Mouse (Mus musculus) MEL-GATA-1-ER (cell line): ENCODE data around the gene Il1r2.

Source experiments
- DNase-seq: peaks from one replicate; pipeline ENCODE4 v3.0.0-alpha.2; 2012; ENCODE audit warnings: low read depth; ENCODE audit errors: extremely low read depth

Gene Il1r2

DNA sequence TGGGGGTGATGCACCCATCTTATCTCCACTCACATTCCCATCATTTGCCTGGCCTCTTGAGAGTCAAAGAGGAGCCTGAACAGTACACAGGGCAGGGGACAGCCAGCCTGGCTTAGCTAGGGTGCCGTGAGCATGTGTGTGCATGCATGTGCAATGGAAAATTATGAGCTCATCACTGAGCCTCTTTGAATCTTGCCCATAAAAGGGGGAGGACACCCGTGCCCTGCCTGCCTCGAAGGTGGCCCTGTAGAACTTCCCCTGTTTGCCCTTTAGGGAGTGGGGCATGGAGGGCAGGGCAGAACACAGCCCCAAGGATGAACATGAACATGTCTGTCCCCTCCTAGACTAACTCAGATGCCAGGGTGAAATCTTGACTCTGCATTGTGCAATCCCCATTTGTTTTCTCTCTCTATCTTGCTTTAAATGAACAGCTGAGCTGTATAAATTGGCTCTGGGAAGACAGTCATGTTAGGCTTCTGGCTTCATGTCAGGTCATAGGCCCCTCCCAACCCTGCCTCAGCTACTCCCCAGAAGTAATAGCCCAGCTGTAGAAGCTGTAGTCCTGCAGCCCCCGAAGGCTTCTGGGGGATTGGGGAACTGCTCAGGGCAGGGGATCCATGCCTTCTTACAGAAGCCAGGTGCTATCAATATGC lies 14.6 kb upstream of the Il1r2 start:
- no peak for DNase-seq

DNA sequence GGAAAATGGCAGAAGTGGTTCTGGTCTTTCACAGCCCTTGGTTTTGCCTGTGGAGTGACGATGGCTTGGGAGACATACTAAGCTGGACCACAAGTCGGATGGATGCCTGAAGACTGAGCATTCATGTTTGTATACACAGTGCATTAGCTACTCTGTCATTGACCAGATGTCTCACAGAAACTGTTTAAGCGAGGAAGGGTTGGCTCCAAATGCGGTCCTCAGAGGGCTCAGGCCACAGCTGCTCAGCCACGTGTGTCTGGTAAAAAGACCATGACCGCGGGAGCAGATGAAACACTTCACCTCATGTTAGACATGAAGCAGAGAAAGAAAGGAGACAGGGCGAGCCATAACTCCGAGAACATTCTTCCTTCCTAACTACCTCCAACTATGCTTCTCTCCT lies 12.5 kb upstream of the Il1r2 start:
- no peak for DNase-seq

DNA sequence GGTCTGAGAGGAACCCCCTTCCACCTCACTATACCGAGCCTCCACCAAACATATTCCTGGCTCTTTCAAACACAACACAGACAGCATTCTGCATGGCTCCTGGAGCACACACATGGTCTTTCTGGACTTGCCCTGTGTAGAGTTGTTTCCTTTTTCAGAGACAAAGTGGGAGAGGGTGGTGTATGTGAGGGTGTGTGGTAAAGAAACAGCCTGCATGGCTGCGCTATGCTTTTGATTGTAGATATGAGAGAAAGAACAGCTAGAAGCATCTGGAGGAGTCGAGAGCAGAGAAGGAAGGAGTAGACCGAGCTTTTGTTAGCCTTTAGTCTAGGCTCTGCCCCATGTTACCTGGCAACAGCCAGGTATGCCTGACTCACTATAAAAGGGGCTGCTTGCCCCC lies 10.5 kb upstream of the Il1r2 start:
- no peak for DNase-seq

DNA sequence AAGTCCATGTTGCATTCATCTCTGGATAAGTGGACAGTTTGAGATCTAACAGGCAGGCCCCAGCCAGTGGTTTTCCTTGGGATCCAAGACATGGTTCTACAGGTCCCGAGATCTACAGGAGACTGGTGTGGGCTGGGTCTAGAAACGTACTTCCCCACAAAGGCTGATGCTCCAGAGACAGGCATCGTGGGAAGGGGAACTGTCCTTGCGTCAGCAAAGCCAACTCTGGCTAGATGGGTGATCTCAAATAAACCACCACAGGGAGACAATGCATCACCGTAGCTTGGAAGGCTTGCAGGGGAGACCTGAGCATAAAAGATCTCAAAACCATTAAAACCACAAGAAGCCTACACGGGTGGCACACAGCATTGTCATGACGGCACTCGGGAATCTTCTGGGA lies 9.4 kb upstream of the Il1r2 start:
- DNase-seq = no peak

DNA sequence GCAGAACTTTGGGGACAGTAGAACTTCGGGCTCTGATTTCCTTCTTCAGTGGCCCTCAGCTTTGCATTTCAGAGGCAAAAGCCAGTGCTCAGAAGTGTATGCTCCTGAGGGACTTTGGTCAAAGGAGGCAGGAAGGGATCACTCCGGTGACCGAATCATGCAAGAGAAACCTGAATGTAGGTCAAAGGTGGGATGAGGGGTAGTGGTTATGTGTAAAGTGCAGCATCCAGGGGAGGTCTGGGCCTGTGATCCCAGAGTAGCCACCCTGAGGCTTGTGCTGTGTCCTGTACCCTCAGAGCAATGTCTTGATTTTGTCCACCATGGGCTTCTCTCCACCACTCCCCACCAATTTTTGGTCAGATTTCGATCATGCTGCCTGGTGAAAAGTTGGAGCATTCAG lies 1.3 kb upstream of the Il1r2 start:
- no peak for DNase-seq

DNA sequence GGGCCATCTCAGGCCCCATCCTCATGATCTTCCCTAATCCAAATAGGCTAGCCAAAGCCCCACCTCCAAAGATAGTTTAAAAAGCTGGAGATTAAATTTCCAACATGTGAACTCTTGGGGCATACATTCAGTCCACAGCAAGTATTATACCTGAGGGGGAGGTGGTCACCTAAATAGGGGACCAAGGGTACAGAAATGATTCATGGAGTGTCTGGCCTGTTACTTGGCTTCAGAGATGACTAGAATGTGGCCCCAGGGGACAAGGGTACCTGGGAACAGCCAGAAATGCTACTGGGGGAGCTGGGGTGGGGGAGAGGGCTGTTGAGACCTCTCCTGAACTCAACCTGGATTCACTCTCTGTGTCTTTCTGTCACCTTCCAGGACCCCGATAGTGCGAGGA lies 3.4 kb downstream of the Il1r2 start:
- no peak for DNase-seq

DNA sequence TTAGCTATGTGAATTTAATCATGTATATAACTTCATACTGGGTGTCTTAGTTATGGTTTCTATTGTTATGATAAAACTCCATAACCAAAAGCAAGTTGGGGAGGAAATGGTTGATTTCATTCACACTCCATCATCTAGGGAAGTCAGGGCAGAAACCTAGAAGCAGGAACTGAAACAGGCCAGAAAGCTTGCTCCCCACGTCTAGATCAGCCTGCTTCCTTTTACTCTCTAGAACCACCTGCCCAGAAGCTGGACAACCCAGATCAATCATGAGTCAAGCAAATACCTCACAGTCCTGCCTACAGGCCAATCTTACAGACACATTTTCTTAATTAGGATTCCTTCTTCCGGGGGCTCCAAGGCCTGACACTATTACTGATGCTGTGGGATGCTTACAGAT lies 7.2 kb downstream of the Il1r2 start:
- DNase-seq = no peak

DNA sequence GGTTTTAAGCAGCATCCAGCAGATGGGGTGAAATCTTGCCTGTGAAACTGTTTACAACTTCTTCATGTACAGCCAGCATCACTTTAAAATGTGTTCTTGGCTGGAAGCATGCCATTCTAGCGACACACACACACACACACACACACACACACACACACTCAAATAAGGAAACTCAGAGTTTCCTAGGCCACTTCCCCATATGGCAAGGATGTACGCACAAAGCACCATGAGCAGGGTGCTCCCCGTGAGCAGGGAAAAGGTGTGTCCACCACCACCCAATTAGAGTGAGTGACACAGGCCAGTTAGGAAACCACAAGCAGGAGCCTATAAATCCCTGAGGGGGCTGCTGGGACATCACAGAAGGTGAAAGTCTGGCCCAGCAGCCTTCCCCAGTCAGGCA lies 10.5 kb downstream of the Il1r2 start:
- DNase-seq = no peak

DNA sequence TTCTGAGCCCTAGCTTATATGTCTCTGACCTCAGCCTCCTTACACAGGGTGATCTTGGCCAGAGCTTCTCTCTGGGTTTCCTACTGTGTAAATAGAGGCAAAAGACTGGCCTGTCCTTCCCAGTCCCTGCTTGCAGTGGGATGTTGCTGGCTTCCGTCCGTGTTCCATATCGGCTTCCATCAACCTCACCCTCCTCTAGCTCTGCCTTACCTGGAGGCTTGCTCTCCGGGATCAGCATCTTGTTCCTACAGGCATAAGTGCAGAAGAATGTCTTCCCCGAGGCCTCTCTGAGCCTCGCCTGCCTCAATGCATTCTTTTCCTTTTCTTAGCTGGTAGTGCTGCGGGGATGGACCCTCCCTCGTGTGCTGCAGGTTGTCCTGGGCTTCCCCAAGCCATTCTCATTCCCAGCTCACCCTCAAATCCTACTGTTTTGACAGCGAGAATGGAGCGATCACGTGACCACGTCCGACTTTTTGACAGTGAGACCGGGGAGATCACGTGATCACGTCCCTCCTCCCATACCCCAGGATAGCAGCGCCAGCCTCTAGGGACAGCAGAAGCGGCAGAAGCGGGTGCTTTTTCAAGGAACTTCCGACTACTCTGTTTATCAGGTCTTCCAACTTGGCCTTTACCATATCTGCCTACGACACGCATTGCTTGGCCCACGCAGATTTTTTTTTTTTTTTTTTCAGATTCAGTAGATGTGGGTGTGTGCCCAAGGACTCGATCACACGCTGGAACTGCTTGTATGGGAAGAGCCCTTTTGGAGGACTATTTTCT lies 11.7 kb downstream of the Il1r2 start:
- DNase-seq = peak; percentile 78

DNA sequence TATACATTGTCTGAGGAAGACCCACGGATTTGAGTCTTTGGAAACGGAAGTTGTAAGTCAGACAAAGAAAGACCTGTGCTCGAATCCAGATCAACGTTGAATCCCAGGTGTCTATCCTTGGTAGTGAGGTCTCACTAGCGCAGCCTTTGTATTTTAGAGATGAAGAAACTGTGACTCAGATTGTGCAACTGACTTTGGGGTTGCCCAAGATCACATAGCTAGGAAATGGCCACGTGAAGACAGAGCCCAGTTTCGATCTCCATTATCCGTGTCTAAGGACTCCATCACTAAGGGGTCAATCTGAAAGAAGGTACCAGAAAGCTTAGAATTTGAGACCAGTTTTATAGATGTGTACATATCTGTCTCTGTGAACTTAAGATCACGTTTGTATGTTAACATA lies 17.3 kb downstream of the Il1r2 start:
- no peak for DNase-seq

DNA sequence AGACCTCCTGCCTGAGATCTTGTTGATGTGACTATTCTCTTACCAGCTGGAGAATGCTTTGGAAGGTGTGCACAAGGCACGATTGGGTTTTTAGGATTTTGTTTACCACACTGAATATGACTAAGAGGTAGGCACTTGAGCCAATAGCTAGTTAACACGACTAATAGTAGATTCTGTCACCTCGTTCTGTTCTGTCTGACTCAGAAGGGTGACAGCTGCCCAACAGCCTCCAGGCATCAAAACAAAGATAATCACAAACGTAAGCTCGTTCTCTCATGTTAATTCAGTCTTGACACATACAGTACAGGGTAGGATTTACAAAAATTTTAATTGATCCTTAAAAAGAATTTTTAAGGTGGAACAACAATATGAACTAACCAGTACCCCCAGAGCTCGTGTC lies 18.7 kb downstream of the Il1r2 start:
- DNase-seq = no peak

DNA sequence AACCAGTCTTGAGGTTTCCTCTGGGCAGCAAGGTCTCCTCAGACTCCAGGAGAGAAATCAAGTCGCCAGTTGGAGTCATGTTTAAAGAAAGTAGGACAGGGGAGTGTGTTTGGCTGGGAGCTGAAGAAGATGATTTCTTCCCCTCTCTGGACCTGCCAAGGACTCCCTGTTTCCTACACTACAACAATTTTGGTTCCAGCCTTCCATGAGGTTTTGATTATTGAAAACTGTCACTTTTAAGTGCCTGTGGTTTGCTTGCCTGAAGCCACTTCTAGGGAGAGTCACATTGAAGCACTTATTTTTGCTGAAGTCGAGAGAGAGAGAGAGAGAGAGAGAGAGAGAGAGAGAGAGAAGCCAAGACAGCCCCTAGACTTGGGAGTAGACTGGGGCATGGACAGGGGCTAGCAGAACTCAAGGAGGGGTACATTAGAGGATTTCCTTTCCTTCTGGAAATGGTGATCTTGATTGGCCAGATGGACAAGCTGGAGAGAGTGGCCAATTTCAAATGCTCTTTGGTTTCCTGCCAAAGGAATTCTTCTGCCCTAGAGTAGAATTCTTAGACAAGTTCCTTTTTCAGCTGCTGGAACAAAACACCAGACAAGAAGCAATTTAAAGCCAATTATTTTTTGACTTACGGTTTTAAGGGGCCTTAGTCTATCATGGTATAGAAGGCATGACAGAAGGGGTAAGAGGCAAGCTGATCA lies 20.9 kb downstream of the Il1r2 start:
- no peak for DNase-seq

DNA sequence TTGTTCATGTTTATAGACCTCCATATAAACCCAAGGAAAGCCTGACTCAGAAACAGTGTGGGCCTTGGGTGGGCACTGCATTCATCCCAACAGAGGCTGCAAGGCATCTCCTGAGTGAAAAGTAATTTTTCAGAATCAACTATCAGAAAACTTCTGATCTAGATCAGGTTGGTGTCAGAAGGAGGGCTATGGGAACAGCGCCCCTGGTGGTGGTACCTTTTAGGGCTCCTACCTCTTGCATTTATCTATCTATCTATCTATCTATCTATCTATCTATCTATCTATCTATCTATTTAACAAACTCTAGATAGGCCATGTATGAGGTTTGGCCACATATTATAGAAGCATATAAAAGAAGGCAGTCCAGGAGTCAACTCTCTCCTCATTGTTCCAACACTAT lies 21.7 kb downstream of the Il1r2 start:
- no peak for DNase-seq

DNA sequence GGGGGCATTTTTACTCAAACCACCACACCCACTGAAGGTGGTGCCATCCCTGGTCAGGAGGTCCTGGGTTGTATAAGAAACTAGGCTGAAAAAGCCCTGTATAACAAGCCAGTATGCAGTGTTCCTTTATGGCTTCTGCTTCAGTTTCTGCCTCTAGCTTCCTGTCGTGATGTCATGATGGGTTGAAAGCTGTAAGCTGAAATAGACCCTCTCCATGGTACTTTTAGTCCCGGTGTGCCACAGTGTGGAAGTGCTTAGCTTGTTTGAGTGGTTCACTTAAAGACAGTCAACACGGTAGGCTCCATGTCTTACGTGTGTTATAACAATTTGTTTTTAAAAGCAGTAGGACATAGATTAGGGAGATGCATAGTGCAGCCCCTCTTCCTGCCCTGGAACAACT lies 32.4 kb downstream of the Il1r2 start:
- no peak for DNase-seq

DNA sequence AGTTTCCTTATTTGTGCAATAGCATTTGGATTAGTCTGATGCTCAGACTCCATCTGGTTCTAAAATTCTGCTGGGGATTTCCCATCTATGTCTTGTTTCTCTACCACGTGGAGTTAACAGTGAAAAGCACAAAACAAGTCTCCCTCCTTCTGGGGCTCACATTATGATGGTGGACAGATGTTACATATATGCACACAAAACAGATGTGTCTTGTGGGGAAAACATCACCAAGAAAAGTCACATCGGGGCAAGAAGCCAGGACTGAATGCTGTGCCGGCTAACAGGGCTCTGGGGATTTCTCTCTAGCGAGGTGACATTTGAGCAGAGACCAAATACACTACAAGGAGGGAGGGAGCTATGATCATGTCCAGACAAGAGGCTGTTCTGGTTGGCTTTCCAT lies 32.8 kb downstream of the Il1r2 start:
- DNase-seq = no peak

DNA sequence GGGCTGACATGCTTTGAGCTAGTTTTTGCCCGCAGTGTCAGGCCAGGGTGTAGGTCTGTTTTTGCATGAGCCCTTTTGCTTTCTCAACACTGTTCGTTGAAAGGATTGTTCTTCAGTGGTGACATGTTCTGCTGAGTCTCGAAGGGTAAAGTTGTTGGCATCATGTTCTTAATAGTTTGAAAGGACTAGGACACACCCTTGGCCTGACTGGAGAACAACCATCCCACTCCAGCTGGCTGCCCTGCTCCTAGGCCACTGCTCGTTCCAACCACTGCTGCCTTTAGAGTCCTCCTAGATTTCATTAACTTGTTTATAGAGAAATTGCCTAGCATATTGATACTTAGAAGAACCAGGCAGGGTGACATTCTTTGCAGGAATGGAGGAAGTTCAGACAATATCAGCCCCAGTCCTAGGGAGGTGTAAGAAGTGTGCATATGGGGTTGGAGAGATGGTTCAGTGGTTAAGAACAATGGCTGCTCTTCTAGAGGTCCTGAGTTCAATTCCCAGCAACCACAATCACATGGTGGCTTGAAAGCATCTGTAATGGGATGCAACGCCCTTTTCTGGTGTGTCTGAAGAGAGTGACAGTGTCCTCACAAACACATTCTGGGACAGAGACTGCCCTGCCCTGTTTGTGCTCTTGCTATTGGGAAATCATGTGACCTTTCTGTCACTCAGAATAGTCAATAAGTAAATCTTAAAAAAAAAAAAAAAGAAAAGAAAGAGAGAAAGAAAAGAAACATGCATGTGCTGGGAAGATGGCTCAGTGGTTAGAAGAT lies 34.3 kb downstream of the Il1r2 start:
- DNase-seq = no peak

DNA sequence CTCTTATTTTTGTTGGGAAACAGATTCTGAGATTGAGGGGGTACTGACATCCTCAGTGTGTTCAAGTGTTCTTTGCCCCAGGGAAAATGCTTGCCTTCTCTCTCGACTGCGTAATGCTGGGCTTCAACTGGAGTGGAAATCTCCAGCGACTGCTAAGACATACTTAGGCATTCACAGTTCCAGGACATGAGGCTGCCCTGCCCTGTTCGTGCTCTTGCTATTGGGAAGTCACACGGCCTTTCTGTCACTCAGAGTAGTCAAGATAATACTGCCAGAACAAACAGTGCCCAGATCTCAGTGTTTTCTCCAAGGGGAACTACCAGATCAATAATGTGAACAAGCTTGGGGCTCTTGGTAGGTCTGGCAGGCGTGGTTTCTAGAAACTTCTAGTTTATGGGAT lies 35.9 kb downstream of the Il1r2 start:
- DNase-seq = no peak

DNA sequence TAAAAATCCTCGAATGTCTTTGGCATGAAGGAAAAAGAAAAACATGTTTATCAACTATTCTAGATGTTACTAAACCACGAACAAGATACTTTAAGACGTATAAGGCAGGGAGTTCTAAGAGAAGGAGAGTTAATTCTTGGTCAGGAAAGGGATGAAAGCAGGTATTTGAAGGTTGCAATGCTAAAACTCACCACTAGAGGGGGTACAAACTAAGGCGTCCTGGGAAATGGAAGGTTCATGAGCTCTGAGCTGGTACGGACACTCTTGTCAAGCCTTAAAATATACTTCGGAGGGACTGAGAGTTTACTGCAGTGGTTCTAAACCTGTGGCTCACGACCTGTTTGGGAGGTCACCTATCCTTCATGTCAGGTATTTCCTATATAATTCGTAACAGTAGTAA lies 41.4 kb downstream of the Il1r2 start:
- DNase-seq = peak; percentile 52

DNA sequence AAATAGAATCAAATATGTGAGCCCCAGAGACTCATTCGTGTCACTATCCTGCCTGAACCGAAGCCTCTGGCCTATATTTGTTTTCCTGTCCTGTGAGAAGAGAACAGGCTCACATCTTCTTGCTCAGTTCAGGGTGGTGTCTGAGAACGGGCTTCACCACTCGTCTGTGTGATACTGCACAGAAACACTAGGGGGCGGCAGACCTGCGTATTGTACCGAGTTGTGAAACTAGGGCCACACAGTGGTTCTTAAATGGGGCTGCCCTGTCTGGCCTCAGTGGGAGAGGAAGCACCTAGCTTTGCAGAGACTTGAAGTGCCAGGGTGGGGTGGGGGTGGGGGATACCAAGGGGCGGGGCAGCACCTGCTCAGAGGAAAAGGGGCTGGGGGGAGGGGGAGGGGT lies 42.5 kb downstream of the Il1r2 start:
- peak; percentile 51 for DNase-seq

DNA sequence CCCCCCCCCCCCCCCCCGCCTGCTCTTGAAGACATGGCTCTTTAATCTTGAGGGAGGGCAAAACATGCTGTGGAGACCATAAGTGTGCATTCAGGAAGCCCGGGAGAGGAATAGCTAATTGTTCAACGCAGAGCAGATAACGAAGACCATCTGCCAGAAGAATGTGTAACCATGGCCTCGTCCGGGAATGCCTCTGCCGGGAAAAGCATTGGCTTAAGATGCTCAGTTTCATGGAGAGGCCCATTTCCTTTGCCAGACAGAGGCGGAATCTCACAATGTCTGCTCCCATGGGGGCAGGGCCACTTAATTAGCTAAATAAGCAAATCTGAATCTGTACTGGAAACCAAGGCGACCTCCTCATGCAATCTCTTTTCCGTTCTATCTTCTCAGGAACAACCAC lies 43.7 kb downstream of the Il1r2 start:
- no peak for DNase-seq

DNA sequence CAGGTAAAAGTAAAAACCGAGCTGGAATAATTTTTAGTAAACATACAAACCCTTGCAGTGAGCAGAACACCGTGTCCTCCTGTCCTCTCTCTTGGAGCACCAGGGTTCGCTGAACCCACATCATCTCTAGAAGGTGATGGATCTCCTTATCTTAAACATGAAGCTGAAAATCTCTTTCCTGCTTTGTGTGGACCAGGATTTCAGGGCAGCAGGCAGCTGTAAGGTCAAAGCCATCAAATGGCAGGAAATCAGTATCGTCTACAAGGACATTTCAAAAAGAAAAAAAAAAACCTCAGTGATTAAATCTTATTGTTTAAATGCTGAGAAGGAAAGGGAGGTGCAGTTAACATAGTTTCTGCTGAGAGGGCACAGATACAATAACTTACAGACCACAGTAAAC lies 50.4 kb downstream of the Il1r2 start:
- no peak for DNase-seq

DNA sequence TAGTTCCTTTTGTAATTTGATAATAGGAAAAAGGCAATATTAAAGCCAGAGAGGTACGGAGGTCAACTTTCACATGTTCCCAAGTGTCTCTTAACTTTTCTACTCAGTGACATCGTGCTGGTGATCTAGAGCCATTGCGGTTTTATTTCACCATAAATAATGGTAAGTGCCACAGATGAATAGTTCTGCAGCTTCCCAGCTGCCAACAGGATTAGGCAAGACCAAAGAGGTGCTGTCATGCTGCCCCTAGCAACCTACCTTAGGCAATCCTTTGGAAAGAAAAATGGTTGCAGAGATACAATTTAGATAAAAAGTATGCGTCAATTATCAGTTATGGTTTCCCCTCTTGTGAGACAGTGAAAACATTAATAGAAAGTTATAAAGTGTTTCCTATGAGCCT lies 54.6 kb downstream of the Il1r2 start:
- DNase-seq = no peak
